Mouse (Mus musculus) forebrain, embryonic 15.5 days (tissue): ENCODE results near the gene Colq. TPM values are rescaled to one million over a fixed set of nuclear protein-coding genes. Genes with fewer than 3 reads are reported as not detected.

ENCODE experiments used
- ATAC-seq: fragments of 200-750 bp; cut with Nextera tagmentation; replicated peaks from 2 replicates; pipeline ENCODE4 v1.8.0; 2017; ENCODE audit warnings: mild to moderate bottlenecking, moderate TSS enrichment, moderate library complexity
- H3K27ac ChIP-seq: fragments of 300-500 bp; sonication (generic); replicated peaks from 2 replicates; pipeline ENCODE4 v1.5.1; 2015; ENCODE audit warnings: mild to moderate bottlenecking, inconsistent platforms
- H3K27me3 ChIP-seq: fragments of 300-500 bp; sonication (generic); 2 replicates; pipeline ENCODE4 v1.6.1; 2015; ENCODE audit warnings: inconsistent platforms
- H3K36me3 ChIP-seq: fragments of 300-500 bp; sonication (generic); 2 replicates; pipeline ENCODE4 v1.6.1; 2015; ENCODE audit warnings: mild to moderate bottlenecking, inconsistent platforms
- H3K4me1 ChIP-seq: fragments of 300-500 bp; sonication (generic); 2 replicates; pipeline ENCODE4 v1.6.1; 2015; ENCODE audit warnings: inconsistent platforms
- H3K4me2 ChIP-seq: fragments of 300-500 bp; sonication (generic); replicated peaks from 2 replicates; pipeline ENCODE4 v1.6.1; 2015; ENCODE audit warnings: mild to moderate bottlenecking, inconsistent platforms
- H3K4me3 ChIP-seq: fragments of 300-500 bp; sonication (generic); 2 replicates; pipeline ENCODE4 v1.5.1; 2015; ENCODE audit warnings: mild to moderate bottlenecking, inconsistent platforms
- H3K9ac ChIP-seq: fragments of 300-500 bp; sonication (generic); replicated peaks from 2 replicates; pipeline ENCODE4 v1.6.1; 2015; ENCODE audit warnings: mild to moderate bottlenecking, inconsistent platforms
- H3K9me3 ChIP-seq: fragments of 300-500 bp; sonication (generic); 2 replicates; pipeline ENCODE4 v1.6.1; 2016; ENCODE audit warnings: inconsistent platforms
- WGBS: fragments of 180-500 bp; shearing (Covaris S2); methylation state at CpG from one replicate; pipeline ENCODE4 v1.1.7; 2015; ENCODE audit warnings: mixed read lengths; 5-methylcytosine and 5-hydroxymethylcytosine counted together
- polyA plus RNA-seq: library from polyadenylated mRNA; unstranded; fragments of >200 nt; fragmentation: Nextera tagmentation; extraction: Ambion mirVana; gene quantifications from 2 replicates; pipeline ENCODE4 v1.2.1, GENCODE M21; 2015

Gene Colq
- polyA plus RNA-seq, 1 experiment from 2014 or later, result not detected

GRCm38 (mm10) chr14:31601908-31602615 lies 10.9 kb upstream of the Colq start:
- 92% methylated on average over 14 of the region's 14 CpGs for WGBS
- Histone ChIP-seq H3K4me3 (no peak overlapping the region), H3K27me3 (no peaks in the 10 kb centered on the region), H3K9ac (no peak overlapping the region), H3K9me3 (no peaks in the 10 kb centered on the region), H3K36me3 (no peaks in the 10 kb centered on the region), H3K4me2 (no peak overlapping the region), H3K27ac (no peak overlapping the region), H3K4me1 (no peaks in the 10 kb centered on the region)
- no peak for ATAC-seq

- no peak overlapping the region for H3K4me3 ChIP-seq
- no peak for ATAC-seq
- no peaks in the 10 kb centered on the region for H3K4me1 ChIP-seq
- H3K27ac ChIP-seq, result no peak overlapping the region
- WGBS, result 98% methylated on average over 4 of the region's 4 CpGs
- no peaks in the 10 kb centered on the region for H3K36me3 ChIP-seq
- H3K9ac ChIP-seq, result no peak overlapping the region
- H3K27me3 ChIP-seq, result no peaks in the 10 kb centered on the region
- no peaks in the 10 kb centered on the region for H3K9me3 ChIP-seq
- H3K4me2 ChIP-seq, result no peak overlapping the region
Measured at GRCm38 (mm10) chr14:31597446-31597845, 6.3 kb upstream of the Colq start.

- Histone ChIP-seq H3K9me3 (no peaks in the 10 kb centered on the region), H3K4me1 (no peaks in the 10 kb centered on the region), H3K36me3 (no peaks in the 10 kb centered on the region), H3K4me2 (no peak overlapping the region), H3K27me3 (no peaks in the 10 kb centered on the region), H3K4me3 (no peak overlapping the region), H3K9ac (no peak overlapping the region), H3K27ac (no peak overlapping the region)
- ATAC-seq, result no peak
- WGBS, result 85% methylated on average over 7 of the region's 7 CpGs
Measured at GRCm38 (mm10) chr14:31596408-31596807, 5.3 kb upstream of the Colq start.

GRCm38 (mm10) chr14:31594693-31595092 lies 3.5 kb upstream of the Colq start:
- WGBS, result 75% methylated on average over 3 of the region's 3 CpGs
- H3K9ac ChIP-seq, result no peak overlapping the region

GRCm38 (mm10) chr14:31593036-31593435 lies 1.9 kb upstream of the Colq start:
- H3K27ac ChIP-seq, result no peak overlapping the region
- H3K27me3 ChIP-seq, result no peaks in the 10 kb centered on the region
- no peak for ATAC-seq
- no peaks in the 10 kb centered on the region for H3K9me3 ChIP-seq
- H3K4me3 ChIP-seq, result no peak overlapping the region
- H3K4me1 ChIP-seq, result no peaks in the 10 kb centered on the region
- H3K36me3 ChIP-seq, result no peaks in the 10 kb centered on the region
- H3K4me2 ChIP-seq, result no peak overlapping the region
- WGBS, result 84% methylated on average over 2 of the region's 2 CpGs
- H3K9ac ChIP-seq, result no peak overlapping the region

More at GRCm38 (mm10) chr14:31594693-31595092, 3.5 kb upstream of the Colq start:
- Histone ChIP-seq H3K4me2 (no peak overlapping the region), H3K4me1 (no peaks in the 10 kb centered on the region), H3K27me3 (no peaks in the 10 kb centered on the region), H3K36me3 (no peaks in the 10 kb centered on the region), H3K4me3 (no peak overlapping the region), H3K9me3 (no peaks in the 10 kb centered on the region), H3K27ac (no peak overlapping the region)
- ATAC-seq, result no peak

GRCm38 (mm10) chr14:31586451-31586850 lies 4.7 kb downstream of the Colq start:
- no peak overlapping the region for H3K4me2 ChIP-seq
- H3K4me3 ChIP-seq, result no peak overlapping the region
- no peaks in the 10 kb centered on the region for H3K4me1 ChIP-seq
- H3K36me3 ChIP-seq, result no peaks in the 10 kb centered on the region
- no peaks in the 10 kb centered on the region for H3K9me3 ChIP-seq
- no peak overlapping the region for H3K27ac ChIP-seq
- no peak overlapping the region for H3K9ac ChIP-seq
- WGBS, result 88% methylated on average over 8 of the region's 8 CpGs
- no peaks in the 10 kb centered on the region for H3K27me3 ChIP-seq
- no peak for ATAC-seq

GRCm38 (mm10) chr14:31583082-31583481 lies 8.1 kb downstream of the Colq start:
- Histone ChIP-seq H3K4me2 (no peak overlapping the region), H3K4me3 (no peak overlapping the region), H3K27ac (no peak overlapping the region), H3K9ac (no peak overlapping the region), H3K4me1 (no peaks in the 10 kb centered on the region), H3K27me3 (no peaks in the 10 kb centered on the region), H3K36me3 (no peaks in the 10 kb centered on the region), H3K9me3 (no peaks in the 10 kb centered on the region)
- 90% methylated on average over 8 of the region's 9 CpGs for WGBS
- no peak for ATAC-seq

GRCm38 (mm10) chr14:31577966-31578735 lies 13.0 kb downstream of the Colq start:
- ATAC-seq, result no peak
- WGBS, result 65% methylated on average over 9 of the region's 9 CpGs
- Histone ChIP-seq H3K9me3 (no peaks in the 10 kb centered on the region), H3K9ac (no peak overlapping the region), H3K4me3 (no peak overlapping the region), H3K27me3 (no peaks in the 10 kb centered on the region), H3K4me2 (no peak overlapping the region), H3K36me3 (no peaks in the 10 kb centered on the region), H3K27ac (no peak overlapping the region), H3K4me1 (no peaks in the 10 kb centered on the region)

- WGBS, result 66% methylated on average over 10 of the region's 10 CpGs
- Histone ChIP-seq H3K4me1 (no peaks in the 10 kb centered on the region), H3K4me2 (no peak overlapping the region), H3K4me3 (no peak overlapping the region), H3K27ac (no peak overlapping the region), H3K27me3 (no peaks in the 10 kb centered on the region), H3K36me3 (no peaks in the 10 kb centered on the region), H3K9me3 (no peaks in the 10 kb centered on the region), H3K9ac (no peak overlapping the region)
- ATAC-seq, result no peak
Measured at GRCm38 (mm10) chr14:31576846-31577697, 14.1 kb downstream of the Colq start.

- Histone ChIP-seq H3K9me3 (no peaks in the 10 kb centered on the region), H3K4me2 (no peak overlapping the region), H3K27ac (no peak overlapping the region), H3K4me1 (no peaks in the 10 kb centered on the region), H3K27me3 (no peaks in the 10 kb centered on the region), H3K36me3 (no peaks in the 10 kb centered on the region), H3K4me3 (no peak overlapping the region), H3K9ac (no peak overlapping the region)
- no peak for ATAC-seq
- WGBS, result 88% methylated on average over 9 of the region's 9 CpGs
Measured at GRCm38 (mm10) chr14:31575866-31576265, 15.3 kb downstream of the Colq start.

- Histone ChIP-seq H3K36me3 (no peaks in the 10 kb centered on the region), H3K27me3 (no peaks in the 10 kb centered on the region), H3K9me3 (no peaks in the 10 kb centered on the region), H3K4me3 (no peak overlapping the region), H3K4me1 (no peaks in the 10 kb centered on the region), H3K9ac (no peak overlapping the region), H3K4me2 (no peak overlapping the region), H3K27ac (no peak overlapping the region)
- ATAC-seq, result no peak
- WGBS, result 91% methylated on average over 18 of the region's 18 CpGs
Measured at GRCm38 (mm10) chr14:31574903-31575665, 16.1 kb downstream of the Colq start.
